Comparison of ENCODE assay signal across 9 mouse cellular contexts in genomic region chr17:66417329-66417728, GRCm38 (mm10). TPM values are rescaled to one million over a fixed set of nuclear protein-coding genes. Genes with fewer than 3 reads are reported as not detected.
DNase-seq lines count a peak whose midpoint lies in the region; ATAC-seq lines count a peak whose summit lies in the region.
"Had no signal": no experiment of that assay in that cellular context is flagged by ENCODE, and none has a peak within 500 bp of the region (broad histone marks: within the 10 kb centered on the region; RNA-seq: fewer than 3 reads in every experiment).

No protein-coding gene starts in this region.

- DNase-seq in heart, adult 8-10 months (ENCODE audit: low spot score): no peak
- DNase-seq in embryonic facial prominence, embryonic 10.5 days (ENCODE audit: low spot score): no peak
- no peak for DNase-seq in hindbrain, embryonic 14.5 days (ENCODE audit: low spot score)
- no peak for DNase-seq in spleen, postnatal 10 days (ENCODE audit: low spot score in 2 of 2)
- no peak for DNase-seq in ovary, postnatal 14 days (ENCODE audit: low spot score)

- WGBS in heart, embryonic 16.5 days: 75% methylated on average over 5 of the region's 5 CpGs
- 72% methylated on average over 5 of the region's 5 CpGs for WGBS in embryonic facial prominence, embryonic 10.5 days
- WGBS in hindbrain, embryonic 14.5 days: 16% methylated on average over 5 of the region's 5 CpGs
- 34% methylated on average over 5 of the region's 5 CpGs for WGBS in midbrain, embryonic 15.5 days

- H3K27ac ChIP-seq in heart, embryonic 16.5 days (ENCODE audit: low read length): no peak overlapping the region
- peak overlapping the region; percentile 59; the same call in 1 of the 2 replicates for H3K27ac ChIP-seq in embryonic facial prominence, embryonic 10.5 days (replicated peaks)
- H3K27ac ChIP-seq in hindbrain, embryonic 14.5 days: peak overlapping the region; percentile 81
- peak overlapping the region; percentile 53 for H3K27ac ChIP-seq in midbrain, embryonic 15.5 days
- H3K27ac ChIP-seq: macrophage had no signal

- peak overlapping the region; percentile 29; the same call in 1 of the 2 replicates for H3K4me2 ChIP-seq in heart, embryonic 16.5 days (ENCODE audit: low read depth, low read length)
- H3K4me2 ChIP-seq in hindbrain, embryonic 14.5 days (replicated peaks): peak overlapping the region; percentile 48
- H3K4me2 ChIP-seq in midbrain, embryonic 15.5 days: peak overlapping the region; percentile 45

- H3K9ac ChIP-seq in heart, embryonic 16.5 days (ENCODE audit: low read length): no peak overlapping the region
- peak overlapping the region; percentile 43; the same call in 1 of the 2 replicates for H3K9ac ChIP-seq in hindbrain, embryonic 14.5 days
- H3K9ac ChIP-seq in midbrain, embryonic 15.5 days: no peak overlapping the region

- H3K27me3 ChIP-seq in heart, embryonic 16.5 days (ENCODE audit: control insufficient read depth, insufficient read depth, low read length): no peaks in the 10 kb centered on the region
- no peaks in the 10 kb centered on the region for H3K27me3 ChIP-seq in embryonic facial prominence, embryonic 10.5 days (replicated peaks; ENCODE audit: low read depth, poor library complexity, severe bottlenecking)
- no peaks in the 10 kb centered on the region for H3K27me3 ChIP-seq in hindbrain, embryonic 14.5 days (ENCODE audit: control insufficient read depth, insufficient read depth, low read length)
- no peaks in the 10 kb centered on the region for H3K27me3 ChIP-seq in midbrain, embryonic 15.5 days (replicated peaks)

- no peak for ATAC-seq in heart, embryonic 16.5 days (replicated peaks; ENCODE audit: extremely low read depth, insufficient read depth, low FRiP score)
- ATAC-seq in hindbrain, embryonic 14.5 days (ENCODE audit: low FRiP score): peak; percentile 34; the same call in 1 of the 2 replicates
- no peak; the same call in 1 of the 2 replicates for ATAC-seq in midbrain, embryonic 15.5 days (replicated peaks)
- no peak for ATAC-seq in activated CD4-positive, CD25-positive, alpha-beta regulatory T cell, adult 4 months

- H3K36me3 ChIP-seq in heart, embryonic 16.5 days (ENCODE audit: control insufficient read depth, insufficient read depth): no peaks in the 10 kb centered on the region
- H3K36me3 ChIP-seq in embryonic facial prominence, embryonic 10.5 days (replicated peaks): no peaks in the 10 kb centered on the region
- H3K36me3 ChIP-seq in hindbrain, embryonic 14.5 days (replicated peaks; ENCODE audit: control insufficient read depth, insufficient read depth): 0 out of 2 replicates have a peak, but pooled peaks cover 4% of the 10 kb centered on the region
- no peaks in the 10 kb centered on the region for H3K36me3 ChIP-seq in midbrain, embryonic 15.5 days (replicated peaks)

- H3K4me1 ChIP-seq in heart, embryonic 16.5 days (ENCODE audit: control insufficient read depth, insufficient read depth, low read length): no peaks in the 10 kb centered on the region
- peaks cover 51% of the 10 kb centered on the region for H3K4me1 ChIP-seq in embryonic facial prominence, embryonic 10.5 days
- H3K4me1 ChIP-seq in hindbrain, embryonic 14.5 days (replicated peaks; ENCODE audit: control insufficient read depth, insufficient read depth, low read length): peaks cover 40% of the 10 kb centered on the region
- H3K4me1 ChIP-seq in midbrain, embryonic 15.5 days: peaks cover 35% of the 10 kb centered on the region

- no peak overlapping the region for H3K4me3 ChIP-seq in heart, embryonic 16.5 days (ENCODE audit: low read length)
- no peak overlapping the region for H3K4me3 ChIP-seq in embryonic facial prominence, embryonic 10.5 days
- peak overlapping the region; percentile 6; the same call in 1 of the 2 replicates for H3K4me3 ChIP-seq in hindbrain, embryonic 14.5 days (replicated peaks; ENCODE audit: low read length)
- H3K4me3 ChIP-seq in midbrain, embryonic 15.5 days: 0 out of 2 replicates have a peak overlapping the region, but pooled peaks have one; percentile 7

- no peaks in the 10 kb centered on the region for H3K9me3 ChIP-seq in heart, embryonic 16.5 days (replicated peaks; ENCODE audit: control insufficient read depth, low read length)
- H3K9me3 ChIP-seq in embryonic facial prominence, embryonic 10.5 days: no peaks in the 10 kb centered on the region
- H3K9me3 ChIP-seq in hindbrain, embryonic 14.5 days (ENCODE audit: control insufficient read depth, low read length): no peaks in the 10 kb centered on the region
- H3K9me3 ChIP-seq in midbrain, embryonic 15.5 days: no peaks in the 10 kb centered on the region

RNA-seq across cellular contexts. Expression of gene Mtcl1, which starts 32.2 kb away (rescaled TPM):
- 1.7 and 1.9 TPM in 2 replicates for polyA plus RNA-seq in heart, embryonic 16.5 days (2015; fragmentation: Nextera tagmentation; extraction: Ambion mirVana)
- total RNA-seq in heart, adult 8-10 months (2022): 1 to 10 TPM; 4.4 to 6.8 (median 5.3) TPM
- 13.2 and 22.3 TPM in 2 replicates for polyA plus RNA-seq in embryonic facial prominence, embryonic 10.5 days (2016; fragmentation: Nextera tagmentation; extraction: Ambion mirVana)
- 35.1 and 37.9 TPM in 2 replicates for polyA plus RNA-seq in hindbrain, embryonic 14.5 days (2014; fragmentation: Nextera tagmentation; extraction: Ambion mirVana)
- polyA plus RNA-seq in midbrain, embryonic 15.5 days (2015; fragmentation: Nextera tagmentation; extraction: Ambion mirVana): 35.5 and 39.0 TPM in 2 replicates
- not detected for polyA plus RNA-seq in activated CD4-positive, CD25-positive, alpha-beta regulatory T cell, adult 4 months (2017; shearing (Covaris generic))
- polyA plus RNA-seq: macrophage had no signal

Comparison
In these comparisons a context has a peak if more than half of its experiments do, and no peak if none do; other contexts are left out.
1. H3K4me3 ChIP-seq: peak in hindbrain, embryonic 14.5 days (single experiment) and midbrain, embryonic 15.5 days (single experiment); none in heart, embryonic 16.5 days (single experiment) and embryonic facial prominence, embryonic 10.5 days (single experiment).
2. Peak in every context shown above with its lines, with median percentiles within 50 percentile points of each other: H3K4me2 ChIP-seq.